Mouse (Mus musculus) 416B (cell line): ENCODE results near the gene Nudcd2.
A peak's percentile ranks its signal among the peaks of the same experiment; 100 is the strongest.

Source experiments
- DNase-seq: peaks from one replicate; pipeline ENCODE4 v3.0.0; 2011; ENCODE audit warnings: low read depth

Gene Nudcd2

DNA sequence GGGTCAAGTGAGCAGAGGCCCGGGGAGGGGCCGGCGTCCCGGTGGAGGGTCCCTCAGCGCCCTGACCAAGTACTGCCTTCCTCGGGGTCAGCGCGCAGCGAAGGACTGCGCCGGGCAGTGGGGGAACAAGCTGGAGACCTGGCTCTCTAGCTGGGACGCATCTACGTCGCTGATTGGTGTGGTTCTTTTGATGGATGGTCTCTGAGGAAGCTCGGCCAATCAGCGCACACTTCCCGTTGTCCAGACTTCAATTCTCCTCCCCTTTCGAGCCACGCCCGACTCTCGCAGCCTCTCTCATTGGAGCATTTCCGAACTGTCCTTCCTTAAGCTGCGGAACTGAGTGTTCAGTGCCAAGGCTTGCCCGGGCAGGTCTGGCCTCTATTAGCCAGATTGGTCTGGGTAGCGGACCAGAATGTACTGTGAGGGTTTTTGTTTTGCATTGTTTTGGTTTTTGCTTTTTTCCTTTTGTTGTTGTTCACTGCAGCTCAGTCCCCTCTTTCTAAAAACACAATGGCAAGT, 21.7 kb downstream of the Nudcd2 start, which contains the start of gene Ccng1:
Gene Ccng1 (minus strand): TSS at position 203 of the 519 bp plus-strand sequence.
- DNase-seq: peak; percentile 98

GRCm38 (mm10) chr11:40755968-40756367, 22.5 kb downstream of the Nudcd2 start:
- no peak for DNase-seq

DNA sequence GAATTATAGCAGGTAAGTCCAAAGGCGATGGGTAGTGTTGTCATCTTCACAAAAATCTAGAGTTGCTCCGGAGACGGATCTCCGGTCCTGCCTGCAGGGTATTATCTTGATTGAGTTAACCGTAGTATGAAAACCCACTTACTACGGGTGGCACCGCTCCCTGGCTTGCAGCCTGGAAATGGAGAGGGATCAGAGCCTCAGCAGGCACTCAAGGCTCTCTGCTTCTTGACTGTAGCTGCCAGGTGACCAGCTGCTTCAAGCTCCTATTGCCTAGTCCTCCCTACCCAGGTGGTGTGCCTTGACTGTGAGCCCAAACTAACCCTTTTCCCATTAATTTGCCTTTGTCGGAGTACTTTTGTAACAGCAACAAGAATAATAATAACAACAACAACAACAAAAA, 26.4 kb downstream of the Nudcd2 start:
- no peak for DNase-seq

GRCm38 (mm10) chr11:40763395-40763794, 29.9 kb downstream of the Nudcd2 start:
- DNase-seq: peak; percentile 72

- DNase-seq: no peak
These were observed 31.2 kb downstream of the Nudcd2 start for GRCm38 (mm10) chr11:40764690-40765089.

DNA sequence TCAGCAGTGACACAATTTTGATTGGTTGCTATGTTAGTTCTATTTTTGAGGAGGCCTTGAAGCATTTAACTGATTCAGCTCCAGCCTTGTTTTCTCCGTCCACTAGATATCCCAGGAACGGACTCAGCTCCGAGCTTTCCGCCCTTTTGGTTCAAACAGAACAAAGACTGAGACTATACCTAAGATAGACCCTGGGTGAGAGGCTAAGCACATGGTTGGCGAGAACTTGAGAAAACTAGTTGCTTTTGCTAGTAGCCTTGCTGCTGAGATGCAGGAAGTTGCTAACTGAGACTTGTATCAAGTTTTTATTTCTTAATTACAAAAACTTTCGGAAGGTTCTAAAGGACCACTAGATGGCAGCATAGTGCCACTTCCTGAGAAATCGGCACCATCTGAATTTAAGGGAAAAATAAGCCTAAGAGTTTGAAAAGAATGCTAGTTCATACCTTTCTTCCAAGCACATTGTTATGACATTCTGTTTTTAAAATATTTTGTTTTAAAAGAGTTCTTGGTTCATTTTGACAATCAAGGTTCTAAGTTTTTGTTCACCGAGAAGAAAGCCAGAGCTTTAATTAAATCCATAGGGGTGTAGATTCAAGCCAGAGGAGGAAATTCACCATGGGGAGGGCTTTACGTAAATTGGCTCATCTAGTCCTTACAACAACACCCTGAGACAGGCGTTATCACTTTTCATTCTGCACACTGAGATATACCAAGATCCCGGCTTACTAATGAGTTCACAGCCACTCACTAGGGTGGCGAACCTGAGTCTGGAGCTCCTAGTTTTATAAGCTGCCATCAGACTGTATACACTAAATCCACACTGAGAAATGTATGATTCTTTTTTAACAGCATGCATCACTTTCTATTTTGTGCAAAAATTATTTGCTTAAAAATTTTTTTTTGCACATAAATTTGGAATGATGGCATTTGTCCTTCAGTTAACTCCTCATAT, 42.1 kb downstream of the Nudcd2 start:
- DNase-seq: peak; percentile 73

DNA sequence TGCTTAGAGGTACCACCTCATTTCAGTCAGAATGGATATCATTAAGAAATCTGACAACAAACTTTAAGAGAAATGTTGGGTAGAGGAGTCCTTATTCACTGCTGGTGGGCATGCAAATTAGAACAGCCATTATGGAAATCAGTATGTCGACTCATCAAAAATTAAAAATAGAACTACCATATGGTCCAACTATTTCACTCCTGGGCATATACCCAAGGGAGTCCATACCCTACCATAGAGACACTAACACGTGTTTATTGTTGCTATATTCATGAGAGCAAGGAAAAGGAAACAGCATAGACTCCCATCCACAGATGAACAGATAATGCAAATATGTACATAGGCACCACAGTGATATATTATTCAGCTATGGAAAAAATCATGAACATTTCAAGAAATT, 48.4 kb downstream of the Nudcd2 start:
- DNase-seq: no peak

DNA sequence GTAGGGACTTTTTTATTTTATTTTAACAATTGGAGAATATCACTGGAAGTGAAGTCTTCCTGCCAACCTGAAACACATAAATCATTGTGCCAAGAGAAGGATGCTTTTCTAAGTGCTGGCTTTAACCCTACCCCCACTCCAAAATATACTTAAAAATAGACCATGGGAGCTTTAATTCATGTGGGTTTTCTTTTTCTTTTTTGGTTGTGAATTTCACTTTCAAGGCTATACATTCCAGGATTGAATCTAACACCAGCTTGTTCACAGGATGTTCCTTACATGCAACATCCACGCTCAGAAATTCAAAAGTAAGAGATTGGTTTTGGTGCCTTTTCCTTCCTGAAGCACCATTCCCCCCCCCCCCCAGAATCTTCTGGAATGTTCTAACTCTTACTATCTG, 49.9 kb downstream of the Nudcd2 start:
- no peak for DNase-seq

- no peak for DNase-seq
These were observed 50.9 kb downstream of the Nudcd2 start for GRCm38 (mm10) chr11:40784326-40784725.

DNA sequence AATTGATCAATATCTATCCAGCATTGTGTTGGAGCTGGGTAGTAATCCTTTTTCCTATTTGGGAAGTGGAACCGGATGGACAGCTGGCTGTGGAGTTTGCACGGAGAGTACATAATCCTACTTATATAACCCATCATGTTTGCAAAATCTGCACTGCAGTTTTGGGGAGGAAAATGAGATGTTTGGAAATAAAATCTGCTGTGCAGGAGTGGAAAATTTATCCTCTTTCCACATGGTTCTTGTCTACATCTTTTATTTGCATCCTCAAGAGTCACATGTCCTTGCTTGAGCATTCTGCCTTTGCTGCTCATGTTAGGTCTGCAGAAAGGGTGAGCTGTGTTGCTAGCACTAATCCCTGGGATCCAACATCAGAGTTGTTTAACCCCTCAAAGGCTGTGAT, 53.4 kb downstream of the Nudcd2 start:
- DNase-seq: no peak
